Mouse (Mus musculus) liver, postnatal 0 days (tissue): ENCODE measurements around the gene Cd5.

Experiments used
- CTCF ChIP-seq: sonication (generic); IDR thresholded peaks from 2 replicates; pipeline ENCODE4 v1.5.1; 2016; ENCODE audit warnings: antibody characterized with exemption, low read depth
- EP300 ChIP-seq: IDR thresholded peaks from 2 replicates; pipeline ENCODE4 v1.6.1; 2016; ENCODE audit warnings: antibody characterized with exemption, low read depth, mild to moderate bottlenecking

- no peak for TF ChIP-seq CTCF
- no peak for TF ChIP-seq EP300
These were observed 21.4 kb upstream of the Cd5 start for GRCm38 (mm10) chr19:10759983-10760831.
